Mouse (Mus musculus): Measurements from ENCODE around the gene Eva1c.

Eva1c gene

DNA sequence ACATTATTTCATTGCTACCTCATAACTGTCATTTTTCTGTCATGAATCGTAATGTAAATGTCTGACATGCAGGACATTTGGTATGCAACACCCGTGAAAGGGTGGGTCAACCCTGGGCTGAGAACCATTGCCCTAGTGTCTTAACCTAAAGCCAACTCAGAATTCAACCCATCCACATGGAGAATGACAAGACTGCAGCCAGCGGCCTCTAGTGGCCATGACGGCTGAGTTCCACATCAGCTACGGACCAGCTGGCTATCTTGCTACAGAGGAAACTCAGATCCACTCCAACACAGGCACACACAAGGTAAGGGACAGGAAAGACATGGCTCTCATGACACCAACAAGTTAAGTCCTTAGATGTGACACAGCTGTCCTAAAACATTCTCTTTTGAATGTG lies 98.9 kb downstream of the Eva1c start:
- DNase-seq: peak; percentile 27 to 40

DNA sequence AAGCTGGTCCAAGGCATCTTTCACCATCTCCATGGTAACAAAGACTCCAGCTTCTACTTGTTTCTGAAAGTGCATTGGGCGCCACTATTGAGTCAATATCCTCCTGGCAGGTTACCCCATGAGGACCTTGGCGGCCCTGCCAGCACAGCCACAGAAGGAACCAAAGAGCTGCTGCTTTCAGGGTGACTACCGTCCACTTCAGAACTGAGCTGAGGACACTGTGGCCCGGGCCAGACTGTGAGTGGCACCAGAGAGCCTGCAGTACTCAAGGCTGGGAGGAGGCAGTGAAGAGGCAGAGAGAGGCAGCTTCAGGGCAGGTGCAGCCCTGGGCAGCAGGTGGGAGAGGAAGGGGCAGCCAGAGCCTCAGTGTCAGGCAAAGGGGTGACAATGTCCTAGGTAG lies 100.9 kb downstream of the Eva1c start:
- no peak for DNase-seq

GRCm38 (mm10) chr16:90933534-90934176 lies 107.1 kb downstream of the Eva1c start:
- peak; percentile 6 to 15 for DNase-seq

- DNase-seq: no peak
These were observed 107.7 kb downstream of the Eva1c start for GRCm38 (mm10) chr16:90934193-90934686.

DNA sequence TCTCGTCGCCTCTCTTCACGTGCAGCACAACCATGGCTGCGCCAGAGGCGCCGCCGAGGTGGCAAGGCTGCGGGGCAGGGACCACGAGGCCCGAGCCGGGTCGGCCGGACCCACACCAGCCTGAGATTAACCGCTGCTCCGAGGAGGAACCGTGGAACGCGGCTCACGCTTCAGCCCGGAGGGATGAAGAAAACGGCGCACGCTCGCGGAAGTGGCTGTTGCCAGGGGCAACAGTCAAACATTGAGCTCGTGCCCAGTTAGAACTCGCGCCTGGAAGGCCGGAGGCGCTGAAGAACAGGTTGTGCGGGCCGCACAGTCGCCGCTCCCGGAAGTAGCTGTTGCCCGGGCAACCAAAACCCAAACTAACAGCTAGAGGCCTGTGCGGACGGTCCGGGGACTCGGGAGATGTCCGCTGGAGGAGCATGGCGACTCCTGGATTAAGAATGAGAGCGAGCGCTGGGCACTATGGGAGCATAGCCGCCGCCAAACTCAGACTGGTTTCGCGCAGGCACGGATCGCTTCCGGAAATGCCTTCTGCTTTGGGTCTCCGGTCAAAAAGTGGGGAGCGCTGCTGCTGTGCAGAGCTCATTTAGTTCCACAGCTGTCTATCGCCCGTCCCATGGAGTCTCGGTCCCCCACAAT lies 108.3 kb downstream of the Eva1c start, which contains the start of gene Cfap298:
Gene Cfap298 (minus strand): TSS at position 428 of the 642 bp plus-strand sequence.
- DNase-seq: peak; percentile 92 to 93

DNA sequence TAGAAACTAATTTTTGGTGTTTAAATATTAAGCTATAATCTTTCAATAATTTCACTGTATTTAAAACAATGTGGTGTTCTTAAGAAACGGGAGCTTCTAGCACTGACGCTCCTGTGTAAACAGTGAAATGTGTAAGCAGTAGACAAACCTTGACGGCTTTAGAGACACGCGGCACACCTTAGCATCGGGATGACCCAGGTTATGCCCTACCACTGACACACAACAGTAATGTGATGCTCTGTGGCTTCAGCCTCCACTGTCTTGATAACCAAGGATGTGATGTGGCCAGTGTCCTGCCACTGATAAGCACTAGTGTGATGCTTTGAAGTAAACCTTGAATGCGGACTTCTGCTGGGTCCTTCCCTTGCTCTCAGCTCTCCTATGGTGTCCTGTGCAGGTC lies 114.7 kb downstream of the Eva1c start:
- DNase-seq: no peak

DNA sequence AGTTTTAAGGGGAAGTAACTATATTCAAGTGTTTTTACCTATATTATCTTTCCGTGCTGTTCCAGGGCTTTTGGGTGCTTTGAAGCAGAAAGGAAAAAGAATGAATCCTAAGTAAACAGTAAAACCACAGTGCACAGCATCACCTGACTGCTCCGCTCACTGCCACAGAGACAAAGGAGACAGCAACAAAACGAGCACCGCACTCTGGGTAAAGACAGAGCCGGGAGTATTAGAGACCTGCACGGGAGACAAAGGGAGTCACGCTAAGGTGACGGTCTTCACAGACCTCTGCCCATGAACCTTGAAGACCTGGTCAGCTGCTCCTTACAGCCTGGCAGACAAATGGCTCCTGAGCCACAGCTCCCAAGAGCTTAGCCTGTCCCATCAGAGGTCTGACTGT lies 120.5 kb downstream of the Eva1c start:
- no peak for DNase-seq

DNA sequence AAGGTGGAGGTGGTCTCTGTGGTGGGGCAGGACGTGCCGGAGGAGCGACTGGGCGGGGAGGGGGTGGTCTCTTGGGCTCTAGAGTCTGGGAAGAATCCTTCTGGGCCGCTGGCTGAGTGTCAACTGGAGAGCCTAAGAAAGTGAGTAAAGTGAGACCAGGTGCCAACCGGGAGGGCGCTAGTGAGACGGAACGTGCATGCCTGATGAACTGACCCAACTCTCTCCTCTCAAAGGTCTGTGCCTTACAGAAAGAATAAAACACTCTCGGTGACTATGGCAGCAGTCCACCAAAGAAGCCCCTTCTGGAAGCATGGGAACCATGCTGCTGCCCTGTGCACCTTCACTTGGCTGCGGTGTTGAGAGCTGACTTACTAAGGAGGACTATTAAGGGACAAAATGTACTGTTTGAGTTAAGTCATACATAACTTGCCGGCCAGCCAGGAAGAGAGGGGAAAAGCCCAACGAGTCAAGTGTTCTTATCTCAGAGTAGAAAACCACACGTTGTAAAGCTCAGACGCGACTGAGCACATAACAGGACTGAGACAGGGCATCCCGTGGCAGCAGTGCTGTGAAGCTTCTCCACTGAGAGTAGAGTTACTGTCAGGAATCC lies 123.9 kb downstream of the Eva1c start:
- DNase-seq: no peak

GRCm38 (mm10) chr16:90953147-90953546 lies 126.6 kb downstream of the Eva1c start:
- DNase-seq: no peak

- DNase-seq: no peak
These were observed 127.3 kb downstream of the Eva1c start for GRCm38 (mm10) chr16:90953770-90954169.

Data from B cell, adult 2 months (primary cell).